Mouse (Mus musculus): ENCODE measurements around the gene Ifi35.
A peak's percentile ranks its signal among the peaks of the same experiment; 100 is the strongest.

The Ifi35 gene

DNA sequence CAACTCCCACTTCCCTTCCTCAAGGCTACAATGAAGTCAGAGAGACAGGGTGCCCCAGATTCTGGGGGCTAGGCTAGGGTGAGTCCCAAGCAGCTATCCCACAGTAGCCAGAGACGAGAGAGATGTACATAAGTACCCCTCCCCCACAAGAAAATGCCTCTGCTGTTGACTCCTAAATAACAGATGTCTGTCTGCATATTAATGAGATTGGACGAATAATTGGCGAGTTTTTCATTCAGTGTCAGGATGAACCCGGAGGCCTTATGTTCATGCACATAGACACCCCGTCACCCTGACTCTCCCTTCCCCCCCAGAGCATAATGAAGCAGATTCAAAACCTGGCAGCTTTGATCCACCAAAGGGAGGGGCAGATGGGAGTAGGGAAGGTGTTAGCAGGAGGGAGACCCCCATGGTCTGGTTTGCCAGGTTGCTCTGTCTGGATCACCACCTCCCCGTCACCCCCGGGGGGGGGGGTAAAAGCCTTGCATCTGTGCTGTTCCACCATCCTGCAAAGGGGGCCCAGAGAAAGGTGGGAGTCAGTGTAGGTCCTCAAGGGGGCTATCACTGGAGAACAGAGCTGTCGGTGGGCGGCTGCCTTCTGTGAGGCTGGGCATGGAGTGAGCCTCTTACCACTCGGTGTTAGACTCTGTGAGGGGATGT is 29.5 kb downstream of the Ifi35 start:
- Histone ChIP-seq H3K36me3 (ENCODE audit: insufficient read depth, low read length) (no peaks in the 10 kb centered on the region), H3K4me3 (replicated peaks; ENCODE audit: low read length) (0 out of 2 replicates have a peak overlapping the region, but pooled peaks have one; percentile 17), H3K27me3 (ENCODE audit: insufficient read depth, low read length) (peaks cover 18% of the 10 kb centered on the region), H3K4me1 (replicated peaks; ENCODE audit: low read depth, low read length) (peaks cover 48% of the 10 kb centered on the region), H3K9me3 (ENCODE audit: low read length) (no peaks in the 10 kb centered on the region)
- no peak for TF ChIP-seq NANOG (IDR thresholded peaks at IDR 0.05; ENCODE audit: borderline replicate concordance, low read length)
- TF ChIP-seq CTCF (conservative IDR thresholded peaks at IDR 0.05; ENCODE audit: low read length), result no peak
- TF ChIP-seq POU5F1 (IDR thresholded peaks at IDR 0.05; ENCODE audit: borderline replicate concordance, low read length), result no peak

DNA sequence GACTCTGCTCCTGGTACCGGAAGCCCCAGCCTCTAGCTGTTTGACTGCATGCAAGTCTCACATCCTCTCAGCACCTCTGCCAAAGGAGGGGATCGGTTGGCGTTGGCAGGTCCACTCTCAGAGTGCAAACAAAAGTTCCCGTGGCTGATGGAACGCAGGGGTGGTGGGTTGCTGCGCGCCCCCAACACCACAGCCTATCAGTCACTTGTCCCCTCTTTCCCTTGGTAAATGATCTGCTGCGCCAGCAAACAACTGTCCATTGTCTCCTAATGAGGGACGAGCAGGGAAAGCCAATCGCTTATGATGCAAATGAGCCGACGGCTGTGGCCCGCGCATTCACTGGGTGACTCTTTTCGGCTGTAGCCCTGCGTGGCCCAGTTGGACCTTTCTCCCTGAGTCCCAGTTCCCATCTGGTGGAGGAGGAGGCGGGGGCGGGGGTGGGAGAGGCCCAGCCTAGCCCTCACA is 31.0 kb downstream of the Ifi35 start:
- peak overlapping the region; percentile 71 for H3K4me3 ChIP-seq (replicated peaks; ENCODE audit: low read length)
- H3K4me1 ChIP-seq (replicated peaks; ENCODE audit: low read depth, low read length), result peaks cover 53% of the 10 kb centered on the region
- H3K36me3 ChIP-seq (ENCODE audit: insufficient read depth, low read length), result no peaks in the 10 kb centered on the region
- no peaks in the 10 kb centered on the region for H3K9me3 ChIP-seq (ENCODE audit: low read length)
- peaks cover 6% of the 10 kb centered on the region; the same call in 1 of the 2 replicates for H3K27me3 ChIP-seq (ENCODE audit: insufficient read depth, low read length)
- no peak for TF ChIP-seq POU5F1 (IDR thresholded peaks at IDR 0.05; ENCODE audit: borderline replicate concordance, low read length)
- TF ChIP-seq NANOG (IDR thresholded peaks at IDR 0.05; ENCODE audit: borderline replicate concordance, low read length), result no peak
- no peak for TF ChIP-seq CTCF (conservative IDR thresholded peaks at IDR 0.05; ENCODE audit: low read length)

DNA sequence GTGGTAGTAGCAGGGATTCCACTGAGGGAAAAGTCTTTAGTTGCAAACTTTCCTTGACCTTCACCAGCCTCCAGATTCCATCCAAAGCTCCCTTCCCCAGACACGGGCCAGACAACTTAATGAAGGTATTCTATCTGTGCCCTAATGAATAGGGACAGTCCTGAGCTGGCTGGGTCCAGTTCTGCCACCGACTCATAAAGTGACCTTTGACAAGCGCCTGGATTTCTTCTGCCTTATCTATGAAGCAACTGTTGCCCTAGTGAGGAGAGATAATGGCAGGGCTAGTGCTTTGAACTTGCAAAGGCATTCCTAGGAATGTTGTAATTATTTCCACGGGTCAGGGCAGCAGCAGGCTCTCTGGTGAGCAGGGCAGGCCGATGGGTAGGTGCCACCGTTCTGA is 32.7 kb downstream of the Ifi35 start:
- no peaks in the 10 kb centered on the region for H3K9me3 ChIP-seq (ENCODE audit: low read length)
- H3K4me3 ChIP-seq (replicated peaks; ENCODE audit: low read length), result no peak overlapping the region
- H3K36me3 ChIP-seq (ENCODE audit: insufficient read depth, low read length), result peaks cover 6% of the 10 kb centered on the region
- no peaks in the 10 kb centered on the region for H3K27me3 ChIP-seq (ENCODE audit: insufficient read depth, low read length)
- no peak for TF ChIP-seq NANOG (IDR thresholded peaks at IDR 0.05; ENCODE audit: borderline replicate concordance, low read length)
- TF ChIP-seq POU5F1 (IDR thresholded peaks at IDR 0.05; ENCODE audit: borderline replicate concordance, low read length), result no peak
- TF ChIP-seq CTCF (conservative IDR thresholded peaks at IDR 0.05; ENCODE audit: low read length), result no peak
- peaks cover 66% of the 10 kb centered on the region for H3K4me1 ChIP-seq (replicated peaks; ENCODE audit: low read depth, low read length)

DNA sequence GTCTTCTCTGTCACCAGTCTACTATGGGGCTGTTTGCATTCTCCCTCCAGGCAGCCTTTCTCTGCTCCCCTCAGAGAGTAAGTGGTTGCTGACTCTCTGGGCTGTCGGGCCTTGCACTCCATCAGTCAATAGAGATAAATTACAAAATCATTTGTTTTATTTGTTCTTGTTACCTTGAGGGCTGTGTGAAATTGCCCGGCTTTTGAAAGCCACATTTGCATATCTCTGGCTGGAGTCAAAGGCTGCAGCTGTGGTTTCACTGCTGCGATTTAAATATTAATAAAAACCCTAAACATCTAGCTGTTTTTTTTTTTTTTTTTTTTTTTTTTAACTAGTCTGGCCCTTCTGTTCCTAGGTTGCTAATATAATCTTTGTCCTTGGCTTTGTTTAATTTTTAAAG is 35.6 kb downstream of the Ifi35 start:
- no peak for TF ChIP-seq POU5F1 (IDR thresholded peaks at IDR 0.05; ENCODE audit: borderline replicate concordance, low read length)
- no peak for TF ChIP-seq NANOG (IDR thresholded peaks at IDR 0.05; ENCODE audit: borderline replicate concordance, low read length)
- TF ChIP-seq CTCF (conservative IDR thresholded peaks at IDR 0.05; ENCODE audit: low read length), result no peak
- no peaks in the 10 kb centered on the region for H3K9me3 ChIP-seq (ENCODE audit: low read length)
- H3K4me3 ChIP-seq (replicated peaks; ENCODE audit: low read length), result no peak overlapping the region
- H3K4me1 ChIP-seq (replicated peaks; ENCODE audit: low read depth, low read length), result peaks cover 47% of the 10 kb centered on the region
- H3K36me3 ChIP-seq (ENCODE audit: insufficient read depth, low read length), result peaks cover 35% of the 10 kb centered on the region
- H3K27me3 ChIP-seq (ENCODE audit: insufficient read depth, low read length), result no peaks in the 10 kb centered on the region

DNA sequence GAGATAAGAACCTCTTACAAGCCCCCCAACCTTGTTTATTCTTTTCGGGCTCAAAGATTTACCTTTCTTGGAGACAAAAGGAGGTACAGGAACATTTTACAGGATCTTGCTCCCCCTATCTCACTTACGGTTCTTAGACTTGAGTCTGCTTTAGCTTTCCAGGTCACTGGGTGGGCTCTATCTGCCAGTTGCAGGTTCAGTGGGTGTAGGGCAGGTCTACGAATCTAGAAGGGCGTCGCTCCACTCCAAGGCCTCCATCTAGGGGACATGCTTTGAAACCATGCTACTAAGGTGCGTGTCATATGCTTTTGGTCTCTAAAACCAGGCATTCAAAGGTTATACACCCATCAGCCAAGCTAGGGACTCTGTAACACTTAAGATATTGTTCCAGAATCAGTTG is 36.0 kb downstream of the Ifi35 start:
- Histone ChIP-seq H3K9me3 (ENCODE audit: low read length) (no peaks in the 10 kb centered on the region), H3K36me3 (ENCODE audit: insufficient read depth, low read length) (peaks cover 40% of the 10 kb centered on the region), H3K4me3 (replicated peaks; ENCODE audit: low read length) (no peak overlapping the region), H3K27me3 (ENCODE audit: insufficient read depth, low read length) (no peaks in the 10 kb centered on the region), H3K4me1 (replicated peaks; ENCODE audit: low read depth, low read length) (peaks cover 43% of the 10 kb centered on the region)
- TF ChIP-seq NANOG (IDR thresholded peaks at IDR 0.05; ENCODE audit: borderline replicate concordance, low read length) (no peak), CTCF (conservative IDR thresholded peaks at IDR 0.05; ENCODE audit: low read length) (no peak), POU5F1 (IDR thresholded peaks at IDR 0.05; ENCODE audit: borderline replicate concordance, low read length) (no peak)

DNA sequence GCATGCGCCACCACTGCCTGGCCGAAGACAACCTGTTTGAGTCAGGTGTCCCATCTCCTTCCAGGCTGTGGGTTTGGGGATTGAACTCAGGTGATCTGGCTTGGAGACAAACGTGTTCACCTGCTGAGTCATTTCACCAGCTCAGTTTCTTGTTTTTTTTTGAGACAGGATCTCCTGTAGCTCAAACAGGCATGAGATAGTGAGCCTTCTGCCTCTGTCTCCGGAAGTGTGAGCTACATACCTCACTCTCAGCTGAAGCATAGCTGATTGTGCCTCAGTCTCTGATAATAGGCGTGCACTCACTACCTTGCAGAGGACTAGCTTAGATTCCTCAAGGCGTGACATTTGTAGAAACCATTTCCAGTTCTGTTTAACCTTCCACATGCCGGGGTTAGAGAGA is 36.6 kb downstream of the Ifi35 start:
- TF ChIP-seq POU5F1 (IDR thresholded peaks at IDR 0.05; ENCODE audit: borderline replicate concordance, low read length), result no peak
- peaks cover 37% of the 10 kb centered on the region for H3K4me1 ChIP-seq (replicated peaks; ENCODE audit: low read depth, low read length)
- H3K4me3 ChIP-seq (replicated peaks; ENCODE audit: low read length), result no peak overlapping the region
- H3K9me3 ChIP-seq (ENCODE audit: low read length), result no peaks in the 10 kb centered on the region
- peaks cover 45% of the 10 kb centered on the region for H3K36me3 ChIP-seq (ENCODE audit: insufficient read depth, low read length)
- no peaks in the 10 kb centered on the region for H3K27me3 ChIP-seq (ENCODE audit: insufficient read depth, low read length)

- H3K4me1 ChIP-seq (replicated peaks; ENCODE audit: low read depth, low read length), result peaks cover 30% of the 10 kb centered on the region
- H3K4me3 ChIP-seq (replicated peaks; ENCODE audit: low read length), result no peak overlapping the region
- peaks cover 53% of the 10 kb centered on the region for H3K36me3 ChIP-seq (ENCODE audit: insufficient read depth, low read length)
- H3K9me3 ChIP-seq (ENCODE audit: low read length), result no peaks in the 10 kb centered on the region
- TF ChIP-seq NANOG (IDR thresholded peaks at IDR 0.05; ENCODE audit: borderline replicate concordance, low read length), result no peak
- no peak for TF ChIP-seq CTCF (conservative IDR thresholded peaks at IDR 0.05; ENCODE audit: low read length)
- no peaks in the 10 kb centered on the region for H3K27me3 ChIP-seq (ENCODE audit: insufficient read depth, low read length)
These were observed 37.4 kb downstream of the Ifi35 start for GRCm38 (mm10) chr11:101485509-101486028.

DNA sequence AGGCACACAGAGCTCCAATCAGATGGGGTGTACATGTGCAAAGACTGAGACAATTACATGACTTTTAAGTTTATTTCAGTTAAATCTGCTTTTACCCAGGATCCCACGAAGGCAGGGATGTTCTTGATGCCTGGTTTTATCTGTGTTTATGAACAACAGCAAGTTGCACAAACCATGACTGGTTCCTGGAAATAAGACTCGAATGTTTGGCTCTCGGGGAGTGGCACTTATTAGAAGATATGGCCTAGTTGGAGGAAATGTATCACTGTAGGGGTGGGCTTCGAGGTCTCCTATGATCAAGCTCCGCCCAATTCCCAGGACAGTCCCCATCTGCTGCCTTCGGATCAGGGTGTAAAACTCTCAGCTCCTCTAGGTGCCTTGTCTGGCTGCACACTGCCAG is 37.9 kb downstream of the Ifi35 start:
- H3K36me3 ChIP-seq (ENCODE audit: insufficient read depth, low read length), result peaks cover 58% of the 10 kb centered on the region
- H3K9me3 ChIP-seq (ENCODE audit: low read length), result no peaks in the 10 kb centered on the region
- TF ChIP-seq CTCF (conservative IDR thresholded peaks at IDR 0.05; ENCODE audit: low read length) (no peak), NANOG (IDR thresholded peaks at IDR 0.05; ENCODE audit: borderline replicate concordance, low read length) (no peak), POU5F1 (IDR thresholded peaks at IDR 0.05; ENCODE audit: borderline replicate concordance, low read length) (no peak)
- H3K4me1 ChIP-seq (replicated peaks; ENCODE audit: low read depth, low read length), result peaks cover 24% of the 10 kb centered on the region
- no peak overlapping the region for H3K4me3 ChIP-seq (replicated peaks; ENCODE audit: low read length)
- no peaks in the 10 kb centered on the region for H3K27me3 ChIP-seq (ENCODE audit: insufficient read depth, low read length)
